Mouse (Mus musculus) lung, postnatal 14 days (tissue): ENCODE data around the gene Pih1d1.
A peak's percentile ranks its signal among the peaks of the same experiment; 100 is the strongest.

Experiments
- DNase-seq: peaks from one replicate; pipeline ENCODE4 v3.0.0; 2021

The Pih1d1 gene

GRCm38 (mm10) chr7:45126844-45127699, 27.0 kb upstream of the Pih1d1 start:
- DNase-seq, result no peak

DNA sequence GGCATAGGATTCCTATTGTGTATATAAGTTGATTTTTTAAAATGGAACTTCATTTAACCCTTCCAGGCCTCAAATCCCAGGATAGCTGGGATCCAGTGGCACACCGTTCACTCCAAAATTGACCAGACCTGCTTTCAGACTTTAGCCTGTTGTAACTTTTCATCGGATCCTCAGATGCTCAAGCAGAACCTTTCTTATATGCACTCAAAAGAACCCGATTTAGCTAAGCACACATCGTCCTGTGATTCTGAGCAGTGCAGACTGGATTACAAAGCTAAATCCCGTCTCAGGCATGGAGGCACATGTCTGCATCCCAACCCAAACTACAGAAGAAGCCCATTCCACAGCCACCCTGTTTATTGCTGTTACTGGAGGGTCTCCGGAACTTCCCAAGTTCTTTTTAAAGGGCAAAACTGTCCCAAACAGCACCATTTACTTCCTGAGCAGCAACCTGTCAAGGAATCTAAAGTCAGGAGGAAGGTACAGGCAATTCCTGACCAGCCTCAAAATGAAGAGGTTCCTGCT, 26.3 kb upstream of the Pih1d1 start:
- DNase-seq, result no peak

- DNase-seq, result peak; percentile 97
These were observed 25.4 kb upstream of the Pih1d1 start, which contains the start of gene Rpl13a for GRCm38 (mm10) chr7:45128624-45129246. TSS of gene Rpl13a (minus strand) at chr7:45128761.

DNA sequence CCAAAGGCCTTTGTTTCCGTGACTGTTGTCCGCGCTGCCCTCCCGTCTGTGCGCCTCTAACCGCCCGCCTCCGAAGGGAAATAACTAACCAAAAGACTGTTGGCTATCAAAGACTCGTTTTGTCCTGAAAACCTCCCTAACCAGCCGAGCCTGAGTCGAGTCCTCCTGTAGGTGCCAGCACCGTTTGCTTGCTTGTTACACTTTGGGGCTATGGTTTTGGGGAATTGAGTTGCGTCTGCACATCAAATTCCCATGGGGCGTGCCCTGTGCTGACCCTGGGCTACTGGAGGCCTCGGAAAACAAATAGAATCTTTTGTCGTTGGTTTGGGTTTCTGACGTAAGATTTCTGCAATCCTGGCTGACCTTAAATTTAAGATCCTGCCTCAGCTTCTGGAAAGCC, 24.8 kb upstream of the Pih1d1 start:
- no peak for DNase-seq

DNA sequence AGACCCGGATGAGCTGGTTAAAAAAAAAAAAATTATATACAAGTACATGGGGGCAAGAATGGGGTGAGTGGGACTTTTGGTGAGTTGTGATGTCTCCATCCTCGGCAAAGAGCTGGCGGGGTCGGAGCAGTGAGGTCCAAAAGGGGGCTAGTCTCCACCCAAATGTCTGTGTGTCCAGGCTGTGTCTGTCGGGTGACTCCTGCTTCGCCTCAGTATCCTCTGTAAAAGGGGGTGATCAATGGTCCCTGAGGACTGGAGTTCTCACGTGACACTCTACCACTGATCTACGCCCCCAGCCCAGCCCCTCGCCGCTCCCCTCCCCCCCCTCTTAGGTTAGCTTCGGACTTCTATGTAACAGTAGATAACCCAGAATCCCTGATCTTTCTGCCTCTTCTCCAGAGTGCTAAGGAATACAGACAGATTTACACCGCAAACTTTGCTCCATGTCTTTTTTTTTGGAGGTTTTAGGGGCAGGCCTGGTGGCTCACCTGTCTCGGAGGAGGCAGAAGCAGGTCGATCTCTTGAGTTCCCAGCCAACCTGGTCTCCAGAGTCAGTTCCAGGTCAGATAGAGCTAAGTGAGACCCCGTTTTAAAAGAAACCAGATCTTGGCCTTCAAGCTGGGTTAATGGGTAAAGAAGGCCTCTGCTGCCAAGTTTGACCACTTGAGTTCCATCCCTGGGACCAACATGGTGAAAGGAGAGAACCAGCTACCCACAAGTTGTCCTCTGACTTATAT, 24.2 kb upstream of the Pih1d1 start:
- no peak for DNase-seq

GRCm38 (mm10) chr7:45131850-45132249, 22.3 kb upstream of the Pih1d1 start:
- no peak for DNase-seq

DNA sequence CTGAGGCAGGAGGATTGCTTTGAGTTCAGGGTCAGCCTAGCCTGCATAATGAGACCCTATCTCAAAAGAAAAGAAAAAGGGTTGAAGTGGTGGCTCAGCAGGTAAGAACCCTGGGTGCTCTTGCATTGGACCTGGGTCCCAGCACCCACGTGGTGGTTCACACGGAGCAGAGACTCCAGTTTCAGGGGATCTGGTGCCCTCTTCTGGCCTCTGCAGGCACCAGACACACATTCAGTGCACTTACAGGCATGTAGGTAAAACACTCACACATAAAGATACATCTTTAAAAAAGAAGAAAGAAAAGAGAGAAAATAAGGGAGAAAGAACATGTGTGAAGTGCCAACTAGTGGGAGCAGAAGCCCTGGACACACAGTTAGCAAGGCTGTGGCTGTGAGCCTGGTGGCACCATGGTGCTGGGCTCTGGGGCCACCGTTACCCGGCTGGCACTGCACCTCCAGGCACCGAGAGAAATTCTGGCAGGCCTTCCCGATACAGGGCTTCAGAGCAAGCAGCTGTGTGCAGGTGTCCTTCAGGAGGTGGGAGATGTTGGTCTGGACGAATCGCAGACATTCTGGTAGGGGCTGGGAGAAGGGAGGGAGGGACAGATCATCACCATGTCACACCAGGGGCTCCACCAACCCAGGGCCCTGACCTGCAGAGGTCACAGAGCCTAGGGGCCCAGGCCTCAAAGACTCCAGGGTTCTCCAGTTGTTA, 20.5 kb upstream of the Pih1d1 start:
- DNase-seq, result no peak

GRCm38 (mm10) chr7:45134544-45135026, 19.5 kb upstream of the Pih1d1 start:
- peak; percentile 25 for DNase-seq

GRCm38 (mm10) chr7:45135370-45135769, 18.7 kb upstream of the Pih1d1 start:
- no peak for DNase-seq

- DNase-seq, result peak; percentile 97
These were observed 18.0 kb upstream of the Pih1d1 start, which contains the start of the genes Gm45713 and Flt3l for GRCm38 (mm10) chr7:45135993-45136567. TSS of gene Gm45713 (minus strand) at chr7:45136231. TSS of gene Flt3l (minus strand) at chr7:45136432.

DNA sequence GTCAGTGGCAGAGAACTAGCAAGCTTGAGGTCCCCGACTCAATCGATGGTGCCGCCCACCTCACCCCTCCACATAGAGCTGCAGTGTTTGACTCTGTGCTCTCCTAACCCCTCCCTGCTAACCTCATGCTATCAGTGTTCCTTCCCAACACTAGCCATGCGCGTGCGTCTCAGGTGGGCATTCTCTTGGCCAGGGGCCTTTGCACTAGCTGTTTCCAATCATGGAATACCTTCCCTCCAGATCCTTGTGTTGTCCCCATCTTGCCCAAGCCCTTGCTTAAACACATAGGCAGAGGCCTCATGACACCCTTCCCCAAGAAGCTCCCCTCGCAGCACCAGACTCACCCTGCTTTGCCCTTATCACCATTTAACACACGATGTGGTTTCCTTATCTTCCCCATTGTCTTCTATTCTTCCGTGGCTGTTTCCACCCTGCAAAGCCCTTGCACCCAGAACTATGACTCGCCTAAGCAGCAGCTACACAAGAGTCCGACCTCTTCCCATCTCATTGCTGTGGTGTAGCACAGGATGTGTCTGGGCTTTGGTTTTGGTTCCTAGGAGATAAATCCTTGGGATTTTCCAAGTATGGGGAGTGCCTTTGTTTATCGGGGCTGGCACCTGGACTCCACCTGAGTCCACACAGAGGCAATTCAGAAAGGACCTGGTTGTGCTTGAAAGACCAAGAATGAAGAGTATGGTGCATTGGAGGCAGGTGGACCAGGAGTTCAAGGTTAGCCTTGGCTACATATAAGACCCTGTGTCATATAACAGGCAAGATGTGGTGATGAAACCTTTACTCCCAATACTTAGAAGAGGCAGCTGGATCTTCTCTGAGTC, 16.7 kb upstream of the Pih1d1 start:
- DNase-seq, result no peak

GRCm38 (mm10) chr7:45138403-45138802, 15.7 kb upstream of the Pih1d1 start:
- no peak for DNase-seq

- DNase-seq, result no peak
These were observed 14.0 kb upstream of the Pih1d1 start for GRCm38 (mm10) chr7:45139904-45140723.

DNA sequence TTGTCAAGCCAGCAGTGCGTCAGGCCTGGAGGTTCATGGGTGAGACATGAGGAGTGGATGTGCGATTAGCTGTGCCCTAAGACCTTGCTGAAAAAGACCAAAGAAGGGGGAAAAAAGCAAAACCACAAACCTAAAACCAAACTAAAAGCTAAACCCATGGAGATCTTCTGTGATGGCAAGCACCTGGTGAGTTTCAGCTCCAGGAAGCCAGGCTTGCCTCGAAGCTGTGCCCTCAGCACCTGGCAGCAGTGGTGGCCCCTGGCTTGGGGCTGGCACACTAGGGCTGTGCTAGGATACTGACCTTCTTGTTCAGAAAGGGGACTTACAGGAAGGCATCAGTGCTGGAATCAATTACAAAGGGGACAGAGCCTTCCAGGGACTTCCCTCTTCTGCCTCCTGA, 12.8 kb upstream of the Pih1d1 start:
- DNase-seq, result no peak

GRCm38 (mm10) chr7:45141914-45142313, 12.2 kb upstream of the Pih1d1 start:
- no peak for DNase-seq

DNA sequence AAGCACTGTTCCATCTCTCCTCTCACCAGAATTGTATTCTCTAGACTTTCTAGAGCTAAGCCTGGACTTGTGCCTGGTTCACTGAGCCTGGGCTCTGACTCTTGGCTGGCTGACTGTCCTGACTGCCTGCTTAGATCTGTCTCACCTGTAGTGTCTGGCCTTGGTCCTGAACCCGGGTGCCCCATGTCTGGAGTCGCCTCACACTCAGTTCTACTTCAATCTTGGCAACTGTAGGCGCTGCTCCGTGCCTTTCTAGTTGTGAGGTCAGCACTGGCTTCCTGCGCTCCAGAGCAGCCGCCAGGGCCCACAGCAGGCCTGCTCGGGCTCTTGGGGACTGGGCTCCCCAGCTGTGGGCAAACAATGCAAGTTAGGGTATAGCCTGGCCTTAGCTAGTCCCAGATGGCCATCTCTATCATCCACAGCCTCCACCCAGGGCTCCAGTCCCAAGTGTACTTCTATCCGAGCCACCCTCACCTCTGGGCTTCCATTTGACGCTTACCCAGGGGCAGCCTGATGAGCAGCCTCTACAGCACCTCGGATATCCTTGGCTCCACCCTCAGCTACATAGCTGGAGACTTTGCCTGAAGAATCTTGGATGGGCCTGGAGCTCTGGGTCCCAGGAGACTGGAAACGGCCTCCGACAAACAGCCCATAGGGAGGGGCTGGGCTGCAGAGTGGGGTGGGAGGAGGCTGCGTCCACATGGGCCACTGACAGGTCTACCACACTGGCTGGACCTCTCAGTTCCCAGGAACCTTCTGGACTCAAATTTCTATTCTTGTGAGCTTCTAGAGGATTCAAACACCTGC, 9.5 kb upstream of the Pih1d1 start:
- no peak for DNase-seq

DNA sequence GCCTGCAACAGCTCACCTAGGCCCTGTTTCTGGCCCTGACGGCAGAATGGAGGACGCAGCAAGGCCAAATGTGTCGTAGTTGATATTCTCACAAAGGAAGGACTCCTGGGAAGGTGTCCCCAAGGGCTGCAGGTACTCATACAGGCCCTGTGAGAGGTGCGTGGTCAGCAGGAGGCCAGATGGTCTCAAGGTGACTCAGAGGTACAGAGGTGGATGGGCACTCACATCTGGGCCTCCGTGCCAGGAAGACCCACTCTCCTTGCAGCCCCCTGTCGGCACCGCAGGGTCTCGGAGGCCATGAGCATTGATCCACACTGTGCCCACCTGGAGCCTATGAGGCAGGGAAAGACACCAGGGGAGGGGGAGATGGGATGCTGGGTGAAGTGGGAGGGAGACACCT, 8.6 kb upstream of the Pih1d1 start:
- no peak for DNase-seq

GRCm38 (mm10) chr7:45147267-45147666, 6.8 kb upstream of the Pih1d1 start:
- DNase-seq, result no peak

DNA sequence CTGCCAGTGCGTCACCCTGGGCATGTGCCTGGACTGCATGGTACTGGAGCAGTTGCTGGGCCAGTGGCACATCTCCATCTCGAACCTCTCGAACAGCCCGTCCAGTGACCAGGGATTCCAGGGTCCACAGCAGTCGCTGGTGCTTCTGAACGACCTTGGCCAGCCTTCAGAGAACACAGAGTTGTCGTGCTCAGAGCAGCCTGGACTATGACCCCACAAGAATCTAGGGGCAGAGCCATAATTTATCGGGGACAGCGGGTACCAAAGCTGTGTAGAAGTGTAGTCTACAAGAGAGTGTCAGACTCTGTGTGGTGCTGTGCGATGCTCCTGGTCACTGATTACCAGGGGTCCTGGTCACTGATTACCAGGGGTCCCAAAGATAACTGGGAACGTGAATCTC, 6.2 kb upstream of the Pih1d1 start:
- DNase-seq, result no peak
